Mouse (Mus musculus) erythroblast, embryonic 14.5 days (primary cell): Measurements from ENCODE around the gene Hist2h4.

Experiments used
- GATA1 ChIP-seq: IDR thresholded peaks from 2 replicates; pipeline ENCODE4 v1.6.1; 2012; ENCODE audit warnings: low read length, inconsistent platforms, mixed read lengths
- TAL1 ChIP-seq: IDR thresholded peaks from 3 replicates; pipeline ENCODE4 v1.6.1; 2012; ENCODE audit warnings: low read length, inconsistent platforms, mixed read lengths

GRCm38 (mm10) chr3:96300706-96301529, 37.8 kb upstream of the Hist2h4 start:
- TF ChIP-seq GATA1 (no peak), TAL1 (no peak)
